Mouse (Mus musculus) embryonic facial prominence, embryonic 10.5 days (tissue): ENCODE measurements at regions not wholly inside any gene's neighbourhood (a gene's known extent, or its start where the extent isn't known, plus 50 kb on each side); places are given as distances from the start of the nearest gene placed in this dataset.

Experiments
- DNase-seq: peaks from one replicate; pipeline ENCODE4 v3.0.0-alpha.2; 2017; ENCODE audit warnings: low spot score
- H3K27ac ChIP-seq: fragments of 300-500 bp; sonication (generic); replicated peaks from 2 replicates; pipeline ENCODE4 v1.5.1; 2016; ENCODE audit warnings: mild to moderate bottlenecking
- H3K27me3 ChIP-seq: fragments of 300-500 bp; sonication (generic); replicated peaks from 2 replicates; pipeline ENCODE4 v1.6.1; 2016; ENCODE audit warnings: low read depth, mild to moderate bottlenecking; ENCODE audit not compliant: poor library complexity, severe bottlenecking
- H3K36me3 ChIP-seq: fragments of 300-500 bp; sonication (generic); replicated peaks from 2 replicates; pipeline ENCODE4 v1.6.1; 2016; ENCODE audit warnings: mild to moderate bottlenecking, moderate library complexity
- H3K4me1 ChIP-seq: fragments of 300-500 bp; sonication (generic); 2 replicates; pipeline ENCODE4 v1.6.1; 2016
- H3K4me3 ChIP-seq: fragments of 300-500 bp; sonication (generic); 2 replicates; pipeline ENCODE4 v1.5.1; 2016; ENCODE audit warnings: mild to moderate bottlenecking, moderate library complexity
- H3K9me3 ChIP-seq: fragments of 300-500 bp; sonication (generic); 2 replicates; pipeline ENCODE4 v1.6.1; 2016; ENCODE audit warnings: mild to moderate bottlenecking
- whole genome bisulfite sequencing: fragments of 180-500 bp; shearing (Covaris S2); methylation state at CpG from one replicate; pipeline ENCODE4 v1.1.7; 2016; 5-methylcytosine and 5-hydroxymethylcytosine counted together

- no peak for DNase-seq
- 50% methylated on average over 2 of the region's 2 CpGs for WGBS
Measured at GRCm38 (mm10) chr5:26206766-26207122, 50.7 kb upstream of the Gm7361 start.

GRCm38 (mm10) chr5:26206066-26206765 lies 51.3 kb upstream of the Gm7361 start:
- Histone ChIP-seq H3K9me3 (no peaks in the 10 kb centered on the region), H3K27ac (no peak overlapping the region), H3K4me1 (no peaks in the 10 kb centered on the region), H3K36me3 (no peaks in the 10 kb centered on the region), H3K4me3 (no peak overlapping the region), H3K27me3 (no peaks in the 10 kb centered on the region)
- 72% methylated on average over 6 of the region's 6 CpGs for WGBS
- no peak for DNase-seq

More at GRCm38 (mm10) chr5:26206766-26207122, 50.7 kb upstream of the Gm7361 start:
- Histone ChIP-seq H3K4me1 (no peaks in the 10 kb centered on the region), H3K4me3 (no peak overlapping the region), H3K9me3 (no peaks in the 10 kb centered on the region), H3K27me3 (no peaks in the 10 kb centered on the region), H3K36me3 (no peaks in the 10 kb centered on the region), H3K27ac (no peak overlapping the region; the same call in 1 of the 2 replicates)

GRCm38 (mm10) chr5:26202471-26202870 lies 55.0 kb upstream of the Gm7361 start:
- Histone ChIP-seq H3K9me3 (no peaks in the 10 kb centered on the region), H3K4me1 (no peaks in the 10 kb centered on the region), H3K4me3 (no peak overlapping the region), H3K27ac (no peak overlapping the region), H3K36me3 (no peaks in the 10 kb centered on the region), H3K27me3 (no peaks in the 10 kb centered on the region)
- 91% methylated on average over 6 of the region's 6 CpGs for WGBS
- no peak for DNase-seq

- no peaks in the 10 kb centered on the region for H3K4me1 ChIP-seq
- WGBS: 21% methylated on average over 5 of the region's 5 CpGs
- no peaks in the 10 kb centered on the region for H3K36me3 ChIP-seq
- DNase-seq: peak; percentile 39
- H3K4me3 ChIP-seq: no peak overlapping the region
- H3K27me3 ChIP-seq: no peaks in the 10 kb centered on the region
- no peaks in the 10 kb centered on the region for H3K9me3 ChIP-seq
- H3K27ac ChIP-seq: no peak overlapping the region
Measured at GRCm38 (mm10) chr5:26189377-26189776, 68.1 kb upstream of the Gm7361 start.

- no peak for DNase-seq
- Histone ChIP-seq H3K4me1 (no peaks in the 10 kb centered on the region), H3K27me3 (no peaks in the 10 kb centered on the region), H3K9me3 (no peaks in the 10 kb centered on the region), H3K27ac (no peak overlapping the region), H3K36me3 (no peaks in the 10 kb centered on the region), H3K4me3 (no peak overlapping the region)
- WGBS: 81% methylated on average over 8 of the region's 8 CpGs
Measured at GRCm38 (mm10) chr5:26187212-26187611, 66.0 kb upstream of the Gm10220 start.

GRCm38 (mm10) chr5:26185417-26185816 lies 64.2 kb upstream of the Gm10220 start:
- WGBS: 31% methylated on average over 5 of the region's 5 CpGs
- Histone ChIP-seq H3K4me3 (no peak overlapping the region), H3K27ac (no peak overlapping the region), H3K36me3 (no peaks in the 10 kb centered on the region), H3K4me1 (no peaks in the 10 kb centered on the region), H3K27me3 (no peaks in the 10 kb centered on the region), H3K9me3 (no peaks in the 10 kb centered on the region)
- DNase-seq: no peak

- no peak overlapping the region for H3K4me3 ChIP-seq
- H3K36me3 ChIP-seq: no peaks in the 10 kb centered on the region
- no peak for DNase-seq
- H3K27me3 ChIP-seq: no peaks in the 10 kb centered on the region
- no peak overlapping the region for H3K27ac ChIP-seq
- no peaks in the 10 kb centered on the region for H3K9me3 ChIP-seq
- 87% methylated on average over 2 of the region's 2 CpGs for WGBS
- H3K4me1 ChIP-seq: no peaks in the 10 kb centered on the region
Measured at GRCm38 (mm10) chr5:26176064-26176463, 54.8 kb upstream of the Gm10220 start.

- no peak overlapping the region for H3K4me3 ChIP-seq
- no peak overlapping the region for H3K27ac ChIP-seq
- H3K4me1 ChIP-seq: no peaks in the 10 kb centered on the region
- DNase-seq: no peak
- WGBS: 71% methylated on average over 5 of the region's 5 CpGs
- H3K36me3 ChIP-seq: no peaks in the 10 kb centered on the region
- no peaks in the 10 kb centered on the region for H3K27me3 ChIP-seq
- H3K9me3 ChIP-seq: no peaks in the 10 kb centered on the region
Measured at GRCm38 (mm10) chr5:26171662-26172384, 50.6 kb upstream of the Gm10220 start.

GRCm38 (mm10) chr5:26170717-26171500 lies 49.7 kb upstream of the Gm10220 start:
- Histone ChIP-seq H3K4me3 (no peak overlapping the region), H3K9me3 (no peaks in the 10 kb centered on the region), H3K27ac (no peak overlapping the region), H3K4me1 (no peaks in the 10 kb centered on the region), H3K36me3 (no peaks in the 10 kb centered on the region), H3K27me3 (no peaks in the 10 kb centered on the region)
- no peak for DNase-seq
- 84% methylated on average over 4 of the region's 4 CpGs for WGBS
